Mouse (Mus musculus) liver, embryonic 13.5 days (tissue): ENCODE results near the gene Tmem8. TPM values are rescaled to one million over a fixed set of nuclear protein-coding genes. Genes with fewer than 3 reads are reported as not detected.
"Not testable (repeated sequence)": the region's sequence is repeated elsewhere in the genome, so short reads cannot be mapped to it uniquely, and the experiment has no call there.

ENCODE experiments used
- ATAC-seq: fragments of 200-750 bp; cut with Nextera tagmentation; 2 replicates; pipeline ENCODE4 v1.8.0; 2017; ENCODE audit warnings: low read depth, mild to moderate bottlenecking, moderate number of reproducible peaks, moderate library complexity
- DNase-seq: peaks from one replicate; pipeline ENCODE4 v3.0.0; 2022
- H3K27ac ChIP-seq: fragments of 300-500 bp; sonication (generic); 2 replicates; pipeline ENCODE4 v1.5.1; 2015; ENCODE audit warnings: moderate library complexity, mild to moderate bottlenecking, inconsistent platforms
- H3K27me3 ChIP-seq: fragments of 300-500 bp; sonication (generic); 2 replicates; pipeline ENCODE4 v1.6.1; 2015; ENCODE audit warnings: mild to moderate bottlenecking, inconsistent platforms
- H3K36me3 ChIP-seq: fragments of 300-500 bp; sonication (generic); 2 replicates; pipeline ENCODE4 v1.6.1; 2015; ENCODE audit warnings: mild to moderate bottlenecking, inconsistent platforms
- H3K4me1 ChIP-seq: fragments of 300-500 bp; sonication (generic); replicated peaks from 2 replicates; pipeline ENCODE4 v1.6.1; 2015; ENCODE audit warnings: inconsistent platforms
- H3K4me2 ChIP-seq: fragments of 300-500 bp; sonication (generic); 2 replicates; pipeline ENCODE4 v1.6.1; 2015; ENCODE audit warnings: inconsistent platforms, mild to moderate bottlenecking, moderate library complexity
- H3K4me3 ChIP-seq: fragments of 300-500 bp; sonication (generic); replicated peaks from 2 replicates; pipeline ENCODE4 v1.5.1; 2015; ENCODE audit warnings: mild to moderate bottlenecking, inconsistent platforms
- H3K9ac ChIP-seq: fragments of 300-500 bp; sonication (generic); 2 replicates; pipeline ENCODE4 v1.6.1; 2015; ENCODE audit warnings: mild to moderate bottlenecking, inconsistent platforms
- H3K9me3 ChIP-seq: fragments of 300-500 bp; sonication (generic); replicated peaks from 2 replicates; pipeline ENCODE4 v1.6.1; 2016; ENCODE audit warnings: inconsistent platforms
- WGBS: fragments of 180-500 bp; shearing (Covaris S2); methylation state at CpG from one replicate; pipeline ENCODE4 v1.1.7; 2015; ENCODE audit not compliant: insufficient replicate concordance; 5-methylcytosine and 5-hydroxymethylcytosine counted together
- polyA plus RNA-seq: library from polyadenylated mRNA; unstranded; fragments of >200 nt; fragmentation: Nextera tagmentation; extraction: Ambion mirVana; gene quantifications from 2 replicates; pipeline ENCODE4 v1.2.1, GENCODE M21; 2015

Gene Tmem8
- polyA plus RNA-seq, 1 experiment from 2014 or later, result 1.3 TPM

- Histone ChIP-seq H3K4me2 (peak within 1 kb of the TSS; percentile 86), H3K9me3 (no peaks in the 10 kb centered on the region), H3K4me1 (peaks cover 37% of the 10 kb centered on the region), H3K27me3 (no peaks in the 10 kb centered on the region), H3K27ac (peak within 1 kb of the TSS; percentile 57), H3K36me3 (peaks cover 15% of the 10 kb centered on the region), H3K9ac (peak within 1 kb of the TSS; percentile 69), H3K4me3 (peak within 1 kb of the TSS; percentile 63)
- peak; percentile 87 for ATAC-seq
- WGBS, result under 1% methylated on average over 32 of the region's 32 CpGs
- peak; percentile 73 for DNase-seq
Measured at GRCm38 (mm10) chr17:26089905-26090632, 23.0 kb upstream of the Tmem8 start, which contains the start of gene Decr2. Gene Decr2 (minus strand): TSS chr17:26090337.

GRCm38 (mm10) chr17:26094531-26095110 is 18.5 kb upstream of the Tmem8 start:
- ATAC-seq (no peak), DNase-seq (no peak)

GRCm38 (mm10) chr17:26095121-26095740 is 17.9 kb upstream of the Tmem8 start, which contains the start of gene Nme4:
Gene Nme4 (minus strand): TSS chr17:26095602.
- WGBS, result 2% methylated on average over 47 of the region's 47 CpGs
- peak within 1 kb of the TSS; percentile 81 for H3K27ac ChIP-seq

More at GRCm38 (mm10) chr17:26094531-26095110, 18.5 kb upstream of the Tmem8 start:
- Histone ChIP-seq H3K9me3 (no peaks in the 10 kb centered on the region), H3K27ac (peak overlapping the region; percentile 81), H3K4me1 (peaks cover 45% of the 10 kb centered on the region), H3K27me3 (no peaks in the 10 kb centered on the region), H3K4me3 (peak overlapping the region; percentile 71), H3K4me2 (peak overlapping the region; percentile 95), H3K36me3 (peaks cover 15% of the 10 kb centered on the region), H3K9ac (peak overlapping the region; percentile 77)
- WGBS, result 18% methylated on average over 9 of the region's 9 CpGs

GRCm38 (mm10) chr17:26098461-26098860 is 14.6 kb upstream of the Tmem8 start:
- 73% methylated on average over 7 of the region's 7 CpGs for WGBS
- H3K27ac ChIP-seq, result no peak overlapping the region

More at GRCm38 (mm10) chr17:26095121-26095740, 17.9 kb upstream of the Tmem8 start, which contains the start of gene Nme4:
- Histone ChIP-seq H3K9me3 (no peaks in the 10 kb centered on the region), H3K4me2 (peak within 1 kb of the TSS; percentile 95), H3K9ac (peak within 1 kb of the TSS; percentile 77), H3K4me3 (peak within 1 kb of the TSS; percentile 71), H3K4me1 (peaks cover 39% of the 10 kb centered on the region), H3K36me3 (peaks cover 15% of the 10 kb centered on the region), H3K27me3 (no peaks in the 10 kb centered on the region)
- DNase-seq (peak; percentile 78), ATAC-seq (peak; percentile 86)

GRCm38 (mm10) chr17:26099316-26099715 is 13.8 kb upstream of the Tmem8 start:
- not testable (repeated sequence) for H3K4me3 ChIP-seq, DNase-seq, H3K27me3 ChIP-seq, ATAC-seq, H3K36me3 ChIP-seq, H3K9me3 ChIP-seq, H3K27ac ChIP-seq, H3K4me2 ChIP-seq, H3K9ac ChIP-seq
- 51% methylated on average over 3 of the region's 3 CpGs for WGBS
- H3K4me1 ChIP-seq, result peaks cover 31% of the 10 kb centered on the region

More at GRCm38 (mm10) chr17:26098461-26098860, 14.6 kb upstream of the Tmem8 start:
- DNase-seq (no peak), ATAC-seq (no peak)
- H3K4me1 ChIP-seq, result peaks cover 40% of the 10 kb centered on the region
- H3K4me2 ChIP-seq, result no peak overlapping the region
- H3K36me3 ChIP-seq, result 0 out of 2 replicates have a peak, but pooled peaks cover under 1% of the 10 kb centered on the region
- no peak overlapping the region for H3K4me3 ChIP-seq
- H3K9ac ChIP-seq, result no peak overlapping the region
- no peaks in the 10 kb centered on the region for H3K9me3 ChIP-seq
- H3K27me3 ChIP-seq, result no peaks in the 10 kb centered on the region

GRCm38 (mm10) chr17:26100166-26100565 is 12.9 kb upstream of the Tmem8 start:
- Histone ChIP-seq H3K36me3 (no peaks in the 10 kb centered on the region), H3K27ac (no peak overlapping the region), H3K9me3 (no peaks in the 10 kb centered on the region), H3K4me2 (no peak overlapping the region), H3K9ac (no peak overlapping the region), H3K4me3 (no peak overlapping the region), H3K4me1 (peaks cover 23% of the 10 kb centered on the region), H3K27me3 (no peaks in the 10 kb centered on the region)
- no peak for ATAC-seq
- WGBS, result 41% methylated on average over 2 of the region's 2 CpGs
- no peak for DNase-seq

GRCm38 (mm10) chr17:26101478-26101877 is 11.6 kb upstream of the Tmem8 start:
- Histone ChIP-seq H3K9me3 (no peaks in the 10 kb centered on the region), H3K27ac (no peak overlapping the region), H3K4me1 (peaks cover 11% of the 10 kb centered on the region), H3K27me3 (no peaks in the 10 kb centered on the region), H3K4me3 (no peak overlapping the region), H3K4me2 (no peak overlapping the region), H3K36me3 (no peaks in the 10 kb centered on the region), H3K9ac (no peak overlapping the region)
- DNase-seq, result no peak
- 54% methylated on average over 4 of the region's 4 CpGs for WGBS
- ATAC-seq, result peak; percentile 79

GRCm38 (mm10) chr17:26105619-26106018 is 7.5 kb upstream of the Tmem8 start:
- no peak overlapping the region for H3K4me2 ChIP-seq
- no peak overlapping the region for H3K4me3 ChIP-seq
- no peaks in the 10 kb centered on the region for H3K36me3 ChIP-seq
- no peak overlapping the region for H3K27ac ChIP-seq
- no peak overlapping the region for H3K9ac ChIP-seq
- whole genome bisulfite sequencing, result 32% methylated on average over 4 of the region's 4 CpGs
- peaks cover 13% of the 10 kb centered on the region for H3K27me3 ChIP-seq
- ATAC-seq, result no peak
- DNase-seq, result no peak
- H3K9me3 ChIP-seq, result no peaks in the 10 kb centered on the region
- H3K4me1 ChIP-seq, result peaks cover 11% of the 10 kb centered on the region

- Histone ChIP-seq H3K4me1 (peaks cover 18% of the 10 kb centered on the region), H3K36me3 (no peaks in the 10 kb centered on the region), H3K27ac (no peak overlapping the region), H3K27me3 (peaks cover 58% of the 10 kb centered on the region), H3K9me3 (no peaks in the 10 kb centered on the region), H3K9ac (no peak overlapping the region), H3K4me2 (no peak overlapping the region), H3K4me3 (no peak overlapping the region)
- WGBS, result 28% methylated on average over 4 of the region's 4 CpGs
- DNase-seq (no peak), ATAC-seq (no peak)
Measured at GRCm38 (mm10) chr17:26110156-26110555, 2.9 kb upstream of the Tmem8 start.

GRCm38 (mm10) chr17:26111024-26111423 is 2.1 kb upstream of the Tmem8 start:
- no peak overlapping the region for H3K4me2 ChIP-seq
- no peak for ATAC-seq
- H3K9ac ChIP-seq, result no peak overlapping the region
- H3K4me1 ChIP-seq, result peaks cover 23% of the 10 kb centered on the region
- no peaks in the 10 kb centered on the region for H3K36me3 ChIP-seq
- DNase-seq, result no peak
- H3K27ac ChIP-seq, result no peak overlapping the region
- WGBS, result 21% methylated on average over 4 of the region's 4 CpGs
- peaks cover 67% of the 10 kb centered on the region for H3K27me3 ChIP-seq
- no peaks in the 10 kb centered on the region for H3K9me3 ChIP-seq
- no peak overlapping the region for H3K4me3 ChIP-seq

- H3K9me3 ChIP-seq, result no peaks in the 10 kb centered on the region
- no peak overlapping the region for H3K27ac ChIP-seq
- no peak overlapping the region for H3K4me3 ChIP-seq
- no peak overlapping the region for H3K4me2 ChIP-seq
- H3K4me1 ChIP-seq, result peaks cover 29% of the 10 kb centered on the region
- DNase-seq, result no peak
- H3K9ac ChIP-seq, result no peak overlapping the region
- no peak for ATAC-seq
- WGBS, result 37% methylated on average over 4 of the region's 4 CpGs
- H3K27me3 ChIP-seq, result peaks cover 74% of the 10 kb centered on the region
- H3K36me3 ChIP-seq, result no peaks in the 10 kb centered on the region
Measured at GRCm38 (mm10) chr17:26111722-26112121, 1.4 kb upstream of the Tmem8 start.
